Mouse (Mus musculus) thymus, postnatal 10 days (tissue): ENCODE data around the gene Xrcc6.

Source experiments
- DNase-seq, 2 experiments: peaks; one replicate each; pipeline ENCODE4 v3.0.0; 2021; ENCODE audit warnings: low spot score in 2 of 2

Xrcc6 gene

DNA sequence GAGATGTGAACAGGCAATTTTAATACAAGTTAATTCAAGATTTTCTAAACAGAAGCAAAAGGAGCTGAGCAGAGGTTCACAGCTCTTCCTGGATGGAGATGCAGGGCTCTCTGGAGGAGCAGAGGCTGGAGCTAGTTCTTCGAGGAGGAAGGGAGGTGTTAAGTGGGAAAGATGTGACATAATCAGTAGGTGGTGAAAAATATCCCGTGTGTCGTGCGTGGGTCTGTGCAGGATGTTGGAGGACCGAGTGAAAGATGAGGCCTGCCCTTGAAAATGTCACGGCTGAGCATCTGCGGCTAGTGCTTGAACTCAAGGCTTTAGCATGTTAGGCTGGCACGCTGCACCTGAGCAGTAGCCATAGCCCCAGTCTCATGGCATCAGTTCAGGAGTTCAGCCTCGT lies 98.0 kb downstream of the Xrcc6 start:
- no peak for DNase-seq

DNA sequence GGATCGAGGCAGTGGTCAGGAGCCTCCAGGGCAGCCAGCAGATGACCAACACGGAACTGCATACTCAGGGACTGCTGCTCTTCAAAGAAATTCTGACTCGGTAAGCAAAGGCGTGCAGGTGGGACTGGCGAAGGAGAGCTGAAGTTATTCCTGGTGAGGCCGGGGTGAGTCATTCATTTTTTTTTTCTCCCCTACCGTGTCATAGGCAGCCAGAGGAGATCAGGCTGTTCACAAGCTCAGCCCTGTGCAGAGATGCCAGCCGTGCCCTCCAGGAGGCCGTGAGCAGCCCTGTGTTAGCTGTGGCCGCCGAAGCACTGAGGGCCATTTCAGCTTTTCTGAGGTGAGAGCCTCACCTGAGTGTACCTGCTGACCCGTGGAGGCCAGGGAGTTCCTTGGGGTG lies 98.5 kb downstream of the Xrcc6 start:
- DNase-seq = no peak

DNA sequence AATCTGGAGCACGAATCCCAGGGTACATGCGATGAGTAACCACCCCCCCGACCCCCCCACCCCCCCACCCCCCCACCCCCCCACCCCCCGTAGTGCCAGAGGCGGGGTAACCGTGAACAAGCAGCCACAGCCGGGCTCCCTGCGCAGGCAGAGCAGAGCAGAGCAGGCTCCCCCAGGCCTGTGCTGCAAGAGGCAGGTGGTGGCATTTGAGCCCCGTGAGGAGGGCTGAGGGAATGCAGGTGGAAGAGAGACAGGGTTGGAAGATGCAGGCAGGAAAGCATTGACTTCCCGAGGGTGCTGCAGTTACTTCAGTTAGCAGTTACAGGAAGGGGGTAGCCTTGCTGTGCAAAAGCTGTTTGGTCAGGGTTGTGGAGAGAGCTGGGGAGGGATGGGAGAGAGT lies 99.6 kb downstream of the Xrcc6 start:
- DNase-seq = no peak
